Mouse (Mus musculus) retina, postnatal 1 day (tissue): ENCODE results near the gene Erv3.

Source experiments
- DNase-seq: peaks from one replicate; pipeline ENCODE4 v3.0.0-alpha.2; 2012

Erv3 gene

GRCm38 (mm10) chr2:131859721-131860120, at the start of gene Erv3:
Gene Erv3 (minus strand): TSS chr2:131859747.
- no peak for DNase-seq

- DNase-seq: no peak
Observed at GRCm38 (mm10) chr2:131908906-131909305, 49.4 kb upstream of the Erv3 start.

- no peak for DNase-seq
Observed at GRCm38 (mm10) chr2:131908351-131908861, 48.9 kb upstream of the Erv3 start.

GRCm38 (mm10) chr2:131907311-131907710, 47.8 kb upstream of the Erv3 start:
- no peak for DNase-seq

GRCm38 (mm10) chr2:131906846-131907245, 47.3 kb upstream of the Erv3 start:
- no peak for DNase-seq

- no peak for DNase-seq
Observed at GRCm38 (mm10) chr2:131906266-131906665, 46.7 kb upstream of the Erv3 start.

GRCm38 (mm10) chr2:131905776-131906175, 46.2 kb upstream of the Erv3 start:
- no peak for DNase-seq

GRCm38 (mm10) chr2:131905025-131905424, 45.5 kb upstream of the Erv3 start:
- no peak for DNase-seq

- DNase-seq: no peak
Observed at GRCm38 (mm10) chr2:131902867-131903266, 43.3 kb upstream of the Erv3 start.

- DNase-seq: no peak
Observed at GRCm38 (mm10) chr2:131902423-131902822, 42.9 kb upstream of the Erv3 start.

GRCm38 (mm10) chr2:131897336-131898109, 38.0 kb upstream of the Erv3 start:
- DNase-seq: no peak

- no peak for DNase-seq
Observed at GRCm38 (mm10) chr2:131896011-131896410, 36.5 kb upstream of the Erv3 start.

- DNase-seq: no peak
Observed at GRCm38 (mm10) chr2:131895106-131895505, 35.6 kb upstream of the Erv3 start.

- no peak for DNase-seq
Observed at GRCm38 (mm10) chr2:131892534-131892933, 33.0 kb upstream of the Erv3 start.

GRCm38 (mm10) chr2:131888233-131888632, 28.7 kb upstream of the Erv3 start:
- no peak for DNase-seq

- DNase-seq: no peak
Observed at GRCm38 (mm10) chr2:131886503-131887160, 27.1 kb upstream of the Erv3 start.

GRCm38 (mm10) chr2:131883136-131883535, 23.6 kb upstream of the Erv3 start:
- DNase-seq: no peak

- no peak for DNase-seq
Observed at GRCm38 (mm10) chr2:131881766-131882165, 22.2 kb upstream of the Erv3 start.

- DNase-seq: no peak
Observed at GRCm38 (mm10) chr2:131876551-131877265, 17.2 kb upstream of the Erv3 start.

- DNase-seq: no peak
Observed at GRCm38 (mm10) chr2:131873376-131873775, 13.8 kb upstream of the Erv3 start.

- DNase-seq: no peak
Observed at GRCm38 (mm10) chr2:131868983-131869382, 9.4 kb upstream of the Erv3 start.

- no peak for DNase-seq
Observed at GRCm38 (mm10) chr2:131866676-131867075, 7.1 kb upstream of the Erv3 start.

- no peak for DNase-seq
Observed at GRCm38 (mm10) chr2:131864262-131864796, 4.8 kb upstream of the Erv3 start.
